Mouse (Mus musculus): ENCODE measurements around the gene Aanat. TPM values are rescaled to one million over a fixed set of nuclear protein-coding genes. Genes with fewer than 3 reads are reported as not detected.

Gene Aanat
- total and polyA plus RNA-seq, 3 experiments = not detected

DNA sequence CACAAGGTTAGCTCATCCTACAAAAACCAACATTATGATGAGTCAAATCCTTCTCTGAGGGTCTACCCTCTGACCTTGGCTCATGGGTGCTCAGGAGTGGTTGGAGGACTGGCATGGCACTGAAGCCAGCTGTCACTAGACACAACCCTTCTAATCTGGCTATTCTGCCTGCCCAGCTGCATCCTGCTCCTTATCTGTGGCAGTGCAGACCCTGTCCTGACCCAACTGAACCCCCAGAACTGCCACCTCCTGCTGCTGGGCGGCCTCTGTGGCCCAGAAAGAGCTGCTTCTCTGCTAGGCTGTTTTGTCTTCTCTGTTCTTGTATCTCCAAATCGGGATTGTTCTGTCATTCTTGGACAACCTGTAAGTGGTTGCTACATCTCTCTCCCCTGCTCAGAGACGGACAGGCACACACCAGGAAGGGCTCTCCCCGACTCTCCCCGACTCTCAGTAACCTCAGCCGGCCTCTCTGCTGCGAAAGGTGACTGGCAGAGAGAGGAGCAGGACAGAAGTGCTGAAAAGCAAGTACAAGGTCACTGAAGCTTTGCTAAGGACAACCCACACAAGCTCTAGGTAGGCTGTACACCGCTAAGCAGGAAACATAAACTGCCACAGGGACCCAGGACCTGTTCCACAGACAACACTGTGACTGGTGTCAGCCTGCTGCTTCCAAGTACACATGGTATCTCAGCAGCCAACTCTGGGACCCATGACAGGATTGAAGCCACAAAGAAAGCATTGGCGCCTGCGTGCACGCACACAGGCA is 36.8 kb upstream of the Aanat start:
- H3K4me1 ChIP-seq (ENCODE audit: control insufficient read depth in 1 of 2, insufficient read depth in 2 of 2) = peaks cover 3 to 19% of the 10 kb centered on the region in 2 experiments; a peak in 2 of 4 replicates
- TF ChIP-seq ETS1 (conservative IDR thresholded peaks at IDR 0.05; ENCODE audit: low read depth, low read length) (no peak), NRF1 (IDR thresholded peaks at IDR 0.05; ENCODE audit: low read depth, low read length) (no peak), CHD2 (IDR thresholded peaks at IDR 0.05; ENCODE audit: low read length) (no peak), ZKSCAN1 (IDR thresholded peaks at IDR 0.05; ENCODE audit: borderline replicate concordance, low read depth, low read length) (no peak), ZC3H11A (IDR thresholded peaks at IDR 0.05; ENCODE audit: low read depth, low read length) (no peak), POLR2A (IDR thresholded peaks at IDR 0.05; ENCODE audit: low read depth, low read length) (no peak), GABPA (IDR thresholded peaks at IDR 0.05; ENCODE audit: insufficient replicate concordance, low read depth, low read length) (no peak), KAT2A (IDR thresholded peaks at IDR 0.05; ENCODE audit: insufficient replicate concordance, low read length) (no peak), CHD1 (IDR thresholded peaks at IDR 0.05; ENCODE audit: low read depth, low read length) (no peak), POLR2AphosphoS2 (IDR thresholded peaks at IDR 0.05; ENCODE audit: low read depth, low read length) (no peak), NELFE (IDR thresholded peaks at IDR 0.05; ENCODE audit: low read depth, low read length) (no peak), E2F4 (IDR thresholded peaks at IDR 0.05; ENCODE audit: insufficient replicate concordance, low read depth, low read length) (no peak)
- peaks cover 41 to 82% of the 10 kb centered on the region in 2 experiments for H3K36me3 ChIP-seq (replicated peaks in 1 of 2; ENCODE audit: control insufficient read depth in 1 of 2, insufficient read depth in 1 of 2, low read length in 1 of 2)
- in situ Hi-C loops (cut with MboI; ENCODE audit: low pct_ligation_motif_present, low pct_unique_long_range_greater_than_20kb, low sequenced_read_pairs) = no loop called here
- H3K9ac ChIP-seq (ENCODE audit: insufficient read depth, low read depth) = no peak overlapping the region
- H3K79me2 ChIP-seq (replicated peaks; ENCODE audit: control insufficient read depth, extremely low read depth, insufficient read depth, poor library complexity, severe bottlenecking) = no peaks in the 10 kb centered on the region
- no peak for DNase-seq (ENCODE audit: extremely low read depth)
- H3K9me3 ChIP-seq (replicated peaks; ENCODE audit: low read length) = peaks cover 4% of the 10 kb centered on the region
- no peak overlapping the region for H3K27ac ChIP-seq (ENCODE audit: insufficient read depth, low read depth)
- no peaks in the 10 kb centered on the region for H3K27me3 ChIP-seq (replicated peaks)
- no peak overlapping the region for H3K4me2 ChIP-seq (ENCODE audit: insufficient read depth, low read depth, poor library complexity, severe bottlenecking)
- dilution Hi-C loops (cut with MboI; ENCODE audit: extremely low pct_ligation_motif_present, extremely low pct_unique_long_range_greater_than_20kb, low sequenced_read_pairs) = no loop called here
- no peak overlapping the region for H3K4me3 ChIP-seq (replicated peaks in 1 of 3; ENCODE audit: low read depth in 2 of 3, low read length in 2 of 3, poor library complexity in 1 of 3)

DNA sequence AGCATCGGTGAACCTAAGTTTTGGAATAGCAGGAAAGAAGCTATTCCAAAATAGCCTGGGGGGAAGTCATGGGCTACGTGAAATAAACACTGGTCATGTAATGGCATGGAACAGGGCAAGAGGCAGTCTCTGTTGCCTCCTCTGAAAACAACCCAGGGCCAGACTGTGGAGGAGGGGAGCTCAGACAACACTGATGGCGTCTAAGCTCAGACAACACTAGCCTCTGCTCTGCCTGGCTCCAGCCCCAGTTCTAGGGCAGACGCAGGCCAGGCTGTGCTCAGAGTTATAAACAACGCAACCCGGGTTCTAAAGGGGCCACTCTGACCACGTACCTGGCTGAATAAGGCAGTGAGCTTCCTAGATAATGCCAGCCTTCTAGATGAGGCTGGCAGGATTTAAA is 35.5 kb upstream of the Aanat start:
- Histone ChIP-seq H3K4me3 (replicated peaks in 1 of 3; ENCODE audit: low read depth in 2 of 3, low read length in 2 of 3, poor library complexity in 1 of 3) (no peak overlapping the region), H3K4me1 (ENCODE audit: control insufficient read depth in 1 of 2, insufficient read depth in 2 of 2) (peaks cover 3 to 32% of the 10 kb centered on the region in 2 experiments; a peak in 2 of 4 replicates), H3K79me2 (replicated peaks; ENCODE audit: control insufficient read depth, extremely low read depth, insufficient read depth, poor library complexity, severe bottlenecking) (no peaks in the 10 kb centered on the region), H3K27me3 (replicated peaks) (no peaks in the 10 kb centered on the region), H3K9ac (ENCODE audit: insufficient read depth, low read depth) (no peak overlapping the region), H3K27ac (ENCODE audit: insufficient read depth, low read depth) (no peak overlapping the region), H3K4me2 (ENCODE audit: insufficient read depth, low read depth, poor library complexity, severe bottlenecking) (no peak overlapping the region), H3K9me3 (replicated peaks; ENCODE audit: low read length) (peaks cover 4% of the 10 kb centered on the region), H3K36me3 (replicated peaks in 1 of 2; ENCODE audit: control insufficient read depth in 1 of 2, insufficient read depth in 1 of 2, low read length in 1 of 2) (peaks cover 28 to 69% of the 10 kb centered on the region in 2 experiments)
- in situ Hi-C loops (cut with MboI; ENCODE audit: low pct_ligation_motif_present, low pct_unique_long_range_greater_than_20kb, low sequenced_read_pairs) = no loop called here
- dilution Hi-C loops (cut with MboI; ENCODE audit: extremely low pct_ligation_motif_present, extremely low pct_unique_long_range_greater_than_20kb, low sequenced_read_pairs) = no loop called here
- TF ChIP-seq USF2 (conservative IDR thresholded peaks at IDR 0.05; ENCODE audit: low read depth, low read length) (no peak), RAD21 (IDR thresholded peaks at IDR 0.05; ENCODE audit: low read depth, low read length) (no peak), KAT2A (IDR thresholded peaks at IDR 0.05; ENCODE audit: insufficient replicate concordance, low read length) (no peak), ZKSCAN1 (IDR thresholded peaks at IDR 0.05; ENCODE audit: borderline replicate concordance, low read depth, low read length) (no peak), SIN3A (IDR thresholded peaks at IDR 0.05; ENCODE audit: low read length) (no peak), TCF12 (IDR thresholded peaks at IDR 0.05; ENCODE audit: low read depth, low read length) (no peak), IRF4 (IDR thresholded peaks at IDR 0.05; ENCODE audit: low read depth, low read length) (no peak), RCOR1 (conservative IDR thresholded peaks at IDR 0.05; ENCODE audit: low read depth, low read length) (no peak), ETS1 (conservative IDR thresholded peaks at IDR 0.05; ENCODE audit: low read depth, low read length) (no peak), MAX (IDR thresholded peaks at IDR 0.05; ENCODE audit: low read length) (no peak), CTCF (conservative IDR thresholded peaks at IDR 0.05 in 1 of 2, IDR thresholded peaks at IDR 0.05 in 1 of 2; ENCODE audit: low read depth in 2 of 2, low read length in 2 of 2) (no peak), BHLHE40 (IDR thresholded peaks at IDR 0.05; ENCODE audit: low read depth, low read length) (no peak), E2F4 (IDR thresholded peaks at IDR 0.05; ENCODE audit: insufficient replicate concordance, low read depth, low read length) (no peak), NELFE (IDR thresholded peaks at IDR 0.05; ENCODE audit: low read depth, low read length) (no peak), EP300 (IDR thresholded peaks at IDR 0.05; ENCODE audit: low read length) (no peak)
- DNase-seq (ENCODE audit: extremely low read depth) = no peak
